Mouse (Mus musculus) G1E (cell line): ENCODE measurements around the gene Dzip3.

Source experiments
- CTCF ChIP-seq: IDR thresholded peaks from 2 replicates; pipeline ENCODE4 v1.5.1; 2012; ENCODE audit warnings: low read depth, low read length, inconsistent platforms, mixed read lengths
- GATA1 ChIP-seq: IDR thresholded peaks from 2 replicates; pipeline ENCODE4 v1.6.1; 2012; ENCODE audit warnings: borderline replicate concordance, low read length, inconsistent platforms, mixed read lengths
- POLR2AphosphoS5 ChIP-seq: IDR thresholded peaks from 2 replicates; pipeline ENCODE4 v1.6.1; 2012; ENCODE audit warnings: low read depth, low read length, inconsistent platforms; ENCODE audit not compliant: insufficient replicate concordance
- TAL1 ChIP-seq: conservative IDR thresholded peaks from 2 replicates; pipeline ENCODE4 v1.6.1; 2012; ENCODE audit warnings: low read depth, low read length, inconsistent platforms, mixed read lengths

- TF ChIP-seq CTCF (no peak), GATA1 (no peak), TAL1 (no peak), POLR2AphosphoS5 (no peak)
Measured at GRCm38 (mm10) chr16:48989700-48990099, 4.3 kb downstream of the Dzip3 start.
